Comparison of ENCODE assay signal across 21 mouse cellular contexts in genomic region chr1:55827191-55827590, GRCm38 (mm10).
"Had no signal": no experiment of that assay in that cellular context is flagged by ENCODE, and none has a peak within 500 bp of the region (broad histone marks: within the 10 kb centered on the region; RNA-seq: fewer than 3 reads in every experiment).

No protein-coding gene starts in this region.

- H3K9ac ChIP-seq: hindbrain, embryonic 13.5 days; hindbrain, embryonic 15.5 days; limb, embryonic 13.5 days; limb, embryonic 15.5 days; liver, embryonic 12.5 days; liver, embryonic 14.5 days had no signal

- H3K27me3 ChIP-seq: hindbrain, embryonic 13.5 days; hindbrain, embryonic 15.5 days; limb, embryonic 13.5 days; limb, embryonic 15.5 days; liver, embryonic 12.5 days had no signal

- H3K4me1 ChIP-seq: hindbrain, embryonic 13.5 days; hindbrain, embryonic 15.5 days; limb, embryonic 13.5 days; limb, embryonic 15.5 days; liver, embryonic 12.5 days had no signal

- H3K9me3 ChIP-seq: hindbrain, embryonic 13.5 days; hindbrain, embryonic 15.5 days; limb, embryonic 13.5 days; limb, embryonic 15.5 days; liver, embryonic 12.5 days had no signal

- H3K4me3 ChIP-seq: heart, adult 2 months; hindbrain, embryonic 13.5 days; hindbrain, embryonic 15.5 days; limb, embryonic 13.5 days; limb, embryonic 15.5 days; liver, embryonic 12.5 days had no signal

- ATAC-seq: hindbrain, postnatal 0 days; intestine, embryonic 16.5 days; liver, embryonic 12.5 days had no signal

- H3K27ac ChIP-seq: heart, adult 2 months; hindbrain, embryonic 13.5 days; hindbrain, embryonic 15.5 days; hindbrain, postnatal 0 days; kidney, postnatal 0 days; limb, embryonic 13.5 days; limb, embryonic 15.5 days; liver, embryonic 12.5 days; liver, embryonic 14.5 days had no signal

- H3K36me3 ChIP-seq: hindbrain, embryonic 13.5 days; hindbrain, embryonic 15.5 days; limb, embryonic 13.5 days; limb, embryonic 15.5 days; liver, embryonic 12.5 days had no signal

- H3K4me2 ChIP-seq: heart, embryonic 11.5 days; hindbrain, embryonic 13.5 days; hindbrain, embryonic 15.5 days; limb, embryonic 13.5 days; limb, embryonic 15.5 days; liver, embryonic 12.5 days had no signal

- DNase-seq: gastrocnemius, postnatal 14 days; heart, adult 2 months; heart, postnatal 10 days; heart, postnatal 4 days; kidney, adult 11 months; kidney, adult 2 months; kidney, adult 9 months; kidney, postnatal 36 days; layer of hippocampus, adult 9-11 months; layer of hippocampus, postnatal 36 days; left cerebral cortex, postnatal 4 days had no signal
